Mouse (Mus musculus): ENCODE results near the gene Glt6d1.

DNA sequence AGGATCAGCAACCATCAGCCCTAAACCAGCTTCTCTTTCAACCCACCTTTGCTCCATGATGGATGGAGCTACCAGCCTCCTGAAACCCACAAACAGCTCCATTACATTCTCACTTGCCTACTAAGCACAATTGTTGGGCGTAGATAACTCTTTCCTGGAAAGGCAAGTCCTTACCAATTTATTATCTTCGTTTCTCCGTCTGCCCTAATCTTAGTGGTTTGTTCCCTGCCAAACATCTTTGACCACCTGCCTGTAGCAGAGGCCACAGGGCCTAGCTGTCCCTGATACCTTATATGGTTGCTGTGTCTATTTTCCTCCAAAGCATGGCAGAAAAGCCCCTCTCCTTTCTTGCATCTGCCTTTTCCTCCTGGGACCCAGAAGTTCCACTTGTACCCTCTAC, 26.6 kb downstream of the Glt6d1 start:
- TF ChIP-seq NRF1 (IDR thresholded peaks at IDR 0.05; ENCODE audit: low read depth, low read length), result no peak
- no peak for TF ChIP-seq CTCF (conservative IDR thresholded peaks at IDR 0.05 in 1 of 2, IDR thresholded peaks at IDR 0.05 in 1 of 2; ENCODE audit: low read depth in 2 of 2, low read length in 2 of 2)
- no peak for TF ChIP-seq GABPA (IDR thresholded peaks at IDR 0.05; ENCODE audit: insufficient replicate concordance, low read depth, low read length)
- TF ChIP-seq MEF2A (IDR thresholded peaks at IDR 0.05; ENCODE audit: borderline replicate concordance, low read depth, low read length), result no peak
- no peak for TF ChIP-seq POLR2A (IDR thresholded peaks at IDR 0.05; ENCODE audit: low read depth, low read length)
- TF ChIP-seq ZC3H11A (IDR thresholded peaks at IDR 0.05; ENCODE audit: low read depth, low read length), result no peak
- no peak for TF ChIP-seq PAX5 (IDR thresholded peaks at IDR 0.05; ENCODE audit: low read length)
- no peak for TF ChIP-seq USF1 (IDR thresholded peaks at IDR 0.05; ENCODE audit: low read depth, low read length)
- TF ChIP-seq EP300 (IDR thresholded peaks at IDR 0.05; ENCODE audit: low read length), result no peak
- TF ChIP-seq HCFC1 (IDR thresholded peaks at IDR 0.05; ENCODE audit: low read depth, low read length), result no peak
- TF ChIP-seq SIN3A (IDR thresholded peaks at IDR 0.05; ENCODE audit: low read length), result no peak

Data from CH12.LX (cell line).